Mouse (Mus musculus): ENCODE data around the gene Slc34a1. TPM values are rescaled to one million over a fixed set of nuclear protein-coding genes. Genes with fewer than 3 reads are reported as not detected.

Slc34a1 gene
- polyA plus RNA-seq, 1 experiment from 2014 or later, result not detected

DNA sequence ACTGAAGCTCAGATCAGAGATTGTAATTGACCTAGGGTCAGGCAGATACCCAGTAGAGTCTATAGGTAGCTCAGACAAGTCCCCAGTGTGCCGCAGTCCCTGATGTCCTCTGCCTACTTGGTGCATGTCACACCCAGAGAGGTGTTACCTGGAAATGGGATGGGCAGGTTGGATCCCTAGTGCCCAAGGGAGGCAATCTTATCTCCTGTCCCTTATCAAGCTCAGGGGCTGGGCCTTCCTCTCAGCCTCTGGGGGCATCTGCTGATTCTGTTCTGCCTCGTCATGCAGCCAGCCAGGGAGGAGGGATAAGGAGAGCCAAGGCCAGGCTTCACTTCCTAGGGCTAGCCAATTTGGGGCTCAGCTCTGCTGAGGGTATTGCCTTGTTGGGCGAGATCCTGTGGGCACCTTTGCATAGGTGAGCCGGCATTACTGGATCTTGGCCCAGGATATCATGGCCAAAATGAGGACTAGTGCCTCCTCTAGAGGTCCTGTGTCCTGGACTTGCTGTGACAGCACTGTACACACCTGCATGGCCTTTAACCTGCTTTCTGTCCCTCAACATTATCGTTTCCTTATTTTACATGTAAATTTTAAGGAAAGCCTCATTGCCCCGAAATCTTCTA is 48.6 kb downstream of the Slc34a1 start:
- ATAC-seq (ENCODE audit: insufficient number of reproducible peaks, insufficient read depth, low FRiP score, low TSS enrichment), result no peak
- Histone ChIP-seq H3K27me3 (no peaks in the 10 kb centered on the region), H3K4me1 (peaks cover 22% of the 10 kb centered on the region), H3K9ac (peak overlapping the region; percentile 95; the same call in 1 of the 2 replicates), H3K9me3 (no peaks in the 10 kb centered on the region), H3K4me3 (peak overlapping the region; percentile 72), H3K36me3 (peaks cover 26% of the 10 kb centered on the region), H3K27ac (no peak overlapping the region), H3K4me2 (replicated peaks) (peak overlapping the region; percentile 79)
- WGBS, result 74% methylated on average over 6 of the region's 6 CpGs

DNA sequence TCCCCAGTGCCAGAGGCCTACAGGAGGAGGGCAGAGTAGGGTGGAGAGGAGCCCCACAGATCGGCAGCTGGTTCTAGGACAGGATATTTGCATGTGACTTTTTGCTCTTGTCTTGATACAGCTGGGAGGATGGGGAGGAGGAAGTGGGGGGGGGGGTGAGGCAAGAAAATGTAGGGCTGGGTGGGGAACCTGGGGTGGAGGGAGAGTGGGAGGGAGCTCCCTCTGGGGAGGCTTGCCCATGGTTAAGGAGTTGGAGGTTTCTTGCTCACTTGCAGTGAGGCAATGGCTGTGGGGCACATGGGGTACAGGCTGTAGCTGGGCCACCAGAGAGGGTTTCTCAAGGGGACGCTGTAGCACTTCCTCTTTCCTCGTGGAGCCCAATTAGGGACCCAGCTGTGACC is 49.6 kb downstream of the Slc34a1 start:
- Histone ChIP-seq H3K27ac (no peak overlapping the region), H3K4me3 (no peak overlapping the region), H3K36me3 (peaks cover 36% of the 10 kb centered on the region), H3K27me3 (no peaks in the 10 kb centered on the region), H3K9ac (peak overlapping the region; percentile 24; the same call in 1 of the 2 replicates), H3K4me1 (peaks cover 22% of the 10 kb centered on the region), H3K4me2 (replicated peaks) (no peak overlapping the region), H3K9me3 (no peaks in the 10 kb centered on the region)
- 35% methylated on average over 3 of the region's 3 CpGs for WGBS
- ATAC-seq (ENCODE audit: insufficient number of reproducible peaks, insufficient read depth, low FRiP score, low TSS enrichment), result no peak

DNA sequence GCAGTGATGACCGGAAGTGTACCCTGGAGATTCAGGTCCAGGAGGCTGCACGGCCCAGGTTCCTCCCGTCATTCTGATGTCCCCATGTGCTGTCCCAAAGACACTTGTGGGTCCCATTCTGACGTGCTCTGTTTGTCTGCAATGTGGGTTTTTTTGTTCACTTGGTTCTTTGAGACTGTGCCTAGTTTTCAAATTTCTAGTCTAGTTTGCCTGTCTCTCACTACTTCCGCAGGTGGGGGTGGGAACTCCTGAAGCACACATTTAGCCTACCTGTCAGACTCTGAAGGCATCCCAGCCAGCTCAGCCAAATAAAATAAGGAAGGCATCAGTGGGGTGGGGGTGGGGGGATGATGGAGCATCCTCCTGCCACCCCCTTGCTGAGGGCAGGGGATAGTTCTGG is 50.1 kb downstream of the Slc34a1 start:
- no peaks in the 10 kb centered on the region for H3K27me3 ChIP-seq
- H3K4me1 ChIP-seq, result peaks cover 22% of the 10 kb centered on the region
- H3K9me3 ChIP-seq, result no peaks in the 10 kb centered on the region
- 88% methylated on average over 5 of the region's 5 CpGs for WGBS
- no peak for ATAC-seq (ENCODE audit: insufficient number of reproducible peaks, insufficient read depth, low FRiP score, low TSS enrichment)
- H3K4me2 ChIP-seq (replicated peaks), result no peak overlapping the region
- no peak overlapping the region for H3K27ac ChIP-seq
- H3K4me3 ChIP-seq, result no peak overlapping the region
- H3K36me3 ChIP-seq, result peaks cover 41% of the 10 kb centered on the region
- no peak overlapping the region for H3K9ac ChIP-seq

- Histone ChIP-seq H3K4me2 (replicated peaks) (no peak overlapping the region), H3K9ac (no peak overlapping the region), H3K4me1 (peaks cover 22% of the 10 kb centered on the region), H3K9me3 (no peaks in the 10 kb centered on the region), H3K27ac (no peak overlapping the region), H3K27me3 (no peaks in the 10 kb centered on the region), H3K36me3 (peaks cover 51% of the 10 kb centered on the region), H3K4me3 (no peak overlapping the region)
- WGBS, result 93% methylated on average over 9 of the region's 9 CpGs
- no peak for ATAC-seq (ENCODE audit: insufficient number of reproducible peaks, insufficient read depth, low FRiP score, low TSS enrichment)
These were observed 51.2 kb downstream of the Slc34a1 start for GRCm38 (mm10) chr13:55449205-55449604.

DNA sequence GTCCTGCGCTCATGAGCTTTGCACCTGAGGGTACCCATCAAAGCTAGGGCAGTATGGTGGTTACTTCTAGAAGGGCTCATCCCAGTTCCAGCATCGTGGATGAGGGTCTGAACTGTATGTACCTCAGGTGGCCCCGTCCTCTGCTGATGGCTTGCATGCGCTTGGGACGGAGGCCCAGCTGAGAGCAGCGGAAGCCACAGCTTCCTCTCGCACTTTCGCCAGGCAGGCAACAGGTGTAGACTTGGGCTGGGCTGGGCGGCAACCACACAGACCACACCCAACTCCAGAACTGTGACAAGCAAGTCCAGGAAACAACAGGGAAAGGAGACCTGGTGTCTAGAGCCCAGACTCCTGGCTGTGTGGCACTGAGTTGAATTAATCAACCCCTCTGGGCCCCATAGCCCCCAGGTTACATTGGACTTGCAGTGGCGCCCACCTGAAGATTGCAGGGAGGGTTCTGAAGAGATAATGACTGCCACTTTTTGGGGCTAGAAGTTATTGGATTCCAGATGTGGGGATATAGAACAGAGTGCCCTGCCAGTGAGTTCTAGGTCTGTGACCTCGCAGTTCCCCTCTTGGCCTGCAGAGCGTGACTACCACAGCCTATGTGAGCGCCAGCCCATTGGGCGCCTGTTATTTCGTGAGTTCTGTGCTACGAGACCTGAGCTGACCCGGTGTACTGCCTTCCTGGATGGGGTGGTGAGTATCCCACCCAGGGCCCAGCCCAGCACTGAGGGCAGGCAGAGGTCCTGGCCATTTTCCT is 51.9 kb downstream of the Slc34a1 start:
- no peak for ATAC-seq (ENCODE audit: insufficient number of reproducible peaks, insufficient read depth, low FRiP score, low TSS enrichment)
- 93% methylated on average over 17 of the region's 17 CpGs for WGBS
- Histone ChIP-seq H3K4me1 (peaks cover 22% of the 10 kb centered on the region), H3K4me2 (replicated peaks) (no peak overlapping the region), H3K4me3 (no peak overlapping the region), H3K9me3 (no peaks in the 10 kb centered on the region), H3K36me3 (peaks cover 57% of the 10 kb centered on the region), H3K9ac (no peak overlapping the region), H3K27me3 (no peaks in the 10 kb centered on the region), H3K27ac (no peak overlapping the region)

DNA sequence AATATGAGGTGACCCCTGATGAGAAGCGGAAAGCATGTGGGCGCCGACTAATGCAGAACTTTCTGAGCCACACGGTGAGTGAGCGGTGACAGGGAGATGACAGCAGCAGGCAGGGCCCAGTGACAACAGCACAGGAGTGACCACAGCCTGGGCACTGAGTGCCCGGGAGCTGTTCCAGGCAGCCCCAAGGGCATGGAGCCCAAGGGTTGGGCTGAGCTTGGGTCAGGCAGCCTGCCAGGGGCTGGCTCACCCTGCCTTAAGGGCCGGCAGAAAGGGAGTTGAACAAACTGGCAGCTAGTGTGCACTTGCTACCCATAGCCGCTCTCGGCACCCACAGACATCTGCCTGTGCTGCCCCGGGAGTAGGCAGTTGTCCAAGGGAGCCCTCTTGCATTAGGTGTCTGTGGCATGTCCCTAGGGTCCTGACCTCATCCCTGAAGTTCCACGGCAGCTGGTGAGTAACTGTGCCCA is 52.6 kb downstream of the Slc34a1 start:
- Histone ChIP-seq H3K27me3 (no peaks in the 10 kb centered on the region), H3K4me1 (peaks cover 22% of the 10 kb centered on the region), H3K9me3 (no peaks in the 10 kb centered on the region), H3K4me2 (replicated peaks) (no peak overlapping the region), H3K27ac (no peak overlapping the region), H3K36me3 (peaks cover 64% of the 10 kb centered on the region), H3K4me3 (no peak overlapping the region), H3K9ac (no peak overlapping the region)
- ATAC-seq (ENCODE audit: insufficient number of reproducible peaks, insufficient read depth, low FRiP score, low TSS enrichment), result no peak
- WGBS, result 92% methylated on average over 11 of the region's 11 CpGs

DNA sequence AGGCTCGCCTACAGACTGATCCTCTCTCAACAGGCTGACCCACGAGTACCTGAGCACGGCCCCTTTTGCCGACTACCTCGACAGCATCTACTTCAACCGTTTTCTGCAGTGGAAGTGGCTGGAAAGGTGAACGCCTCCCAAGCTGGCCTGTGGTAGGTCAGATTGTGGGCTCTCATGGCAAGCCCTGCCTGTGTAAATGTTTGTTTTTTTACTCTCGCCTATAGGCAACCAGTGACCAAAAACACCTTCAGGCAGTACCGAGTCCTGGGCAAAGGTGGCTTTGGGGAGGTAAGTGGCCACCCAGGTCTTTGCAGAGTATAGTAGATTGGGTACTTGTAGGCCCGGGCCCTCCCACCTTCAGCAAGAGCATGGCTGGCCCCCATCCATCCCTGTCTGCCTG is 53.3 kb downstream of the Slc34a1 start:
- H3K4me2 ChIP-seq (replicated peaks), result no peak overlapping the region
- peaks cover 16% of the 10 kb centered on the region for H3K4me1 ChIP-seq
- H3K27me3 ChIP-seq, result no peaks in the 10 kb centered on the region
- peaks cover 68% of the 10 kb centered on the region for H3K36me3 ChIP-seq
- no peaks in the 10 kb centered on the region for H3K9me3 ChIP-seq
- no peak overlapping the region for H3K9ac ChIP-seq
- H3K4me3 ChIP-seq, result no peak overlapping the region
- WGBS, result 90% methylated on average over 10 of the region's 10 CpGs
- no peak overlapping the region for H3K27ac ChIP-seq
- ATAC-seq (ENCODE audit: insufficient number of reproducible peaks, insufficient read depth, low FRiP score, low TSS enrichment), result no peak

GRCm38 (mm10) chr13:55451785-55452549 is 54.0 kb downstream of the Slc34a1 start:
- H3K9ac ChIP-seq, result no peak overlapping the region
- no peak overlapping the region for H3K4me2 ChIP-seq (replicated peaks)
- no peaks in the 10 kb centered on the region for H3K9me3 ChIP-seq
- peaks cover 10% of the 10 kb centered on the region for H3K4me1 ChIP-seq
- H3K27ac ChIP-seq, result no peak overlapping the region
- no peak overlapping the region for H3K4me3 ChIP-seq
- WGBS, result 95% methylated on average over 16 of the region's 16 CpGs
- no peak for ATAC-seq (ENCODE audit: insufficient number of reproducible peaks, insufficient read depth, low FRiP score, low TSS enrichment)
- H3K27me3 ChIP-seq, result no peaks in the 10 kb centered on the region
- H3K36me3 ChIP-seq, result peaks cover 75% of the 10 kb centered on the region

DNA sequence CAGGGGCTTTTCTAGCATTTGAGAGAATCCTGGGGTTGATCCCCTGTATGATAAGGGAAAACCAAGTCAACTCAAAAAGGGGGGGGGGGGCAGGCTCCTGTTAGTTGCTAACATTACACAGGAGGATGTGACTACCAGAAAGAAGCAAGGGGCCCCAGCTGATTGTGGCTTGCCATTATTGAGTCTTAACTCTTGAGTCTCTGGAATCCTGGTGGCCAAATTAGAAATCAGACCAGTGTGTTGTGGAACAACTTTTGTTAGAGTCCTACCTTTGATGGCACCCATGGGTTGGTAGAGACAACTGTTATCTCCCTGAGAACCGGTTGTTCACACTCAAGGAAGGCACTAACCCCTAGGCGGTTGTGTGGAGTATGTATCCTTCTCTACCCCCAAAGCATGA is 65.0 kb downstream of the Slc34a1 start:
- Histone ChIP-seq H3K4me1 (peaks cover 30% of the 10 kb centered on the region), H3K4me3 (no peak overlapping the region), H3K9ac (no peak overlapping the region), H3K9me3 (no peaks in the 10 kb centered on the region), H3K36me3 (peaks cover 45% of the 10 kb centered on the region), H3K27ac (no peak overlapping the region), H3K4me2 (replicated peaks) (0 out of 2 replicates have a peak overlapping the region, but pooled peaks have one; percentile 89), H3K27me3 (no peaks in the 10 kb centered on the region)
- WGBS, result 44% methylated on average over 2 of the region's 2 CpGs
- ATAC-seq (ENCODE audit: insufficient number of reproducible peaks, insufficient read depth, low FRiP score, low TSS enrichment), result no peak

DNA sequence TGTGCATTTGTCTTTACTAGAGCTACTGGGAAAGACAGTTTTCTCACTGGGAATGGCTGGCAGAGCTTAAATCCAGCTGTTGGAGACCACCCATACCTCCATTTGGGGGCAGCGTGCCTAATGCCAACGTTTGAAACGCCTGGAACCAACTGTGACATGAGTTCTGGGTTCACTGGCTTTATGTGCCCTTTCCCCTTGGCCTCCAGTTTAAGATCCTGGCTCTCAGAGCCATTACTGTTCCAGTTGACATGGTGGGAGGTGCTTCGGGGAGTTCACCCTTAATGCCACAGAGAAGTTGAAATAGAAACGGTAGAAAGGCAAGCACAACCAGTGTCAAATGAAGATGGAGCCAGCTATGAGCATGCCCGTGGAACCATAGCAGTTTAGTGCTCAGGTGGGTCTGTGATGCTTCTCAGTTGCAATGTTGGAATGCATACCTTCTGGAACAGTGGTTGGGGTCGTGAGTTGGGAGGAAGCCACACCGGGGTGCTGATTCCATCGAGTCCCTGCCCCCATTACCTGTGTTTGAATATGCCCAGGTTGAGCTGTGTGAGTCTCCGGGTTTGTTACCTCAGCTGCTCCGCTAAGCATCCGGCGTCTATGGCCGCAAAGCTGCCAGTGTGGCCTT is 65.5 kb downstream of the Slc34a1 start:
- Histone ChIP-seq H3K27ac (peak overlapping the region; percentile 92), H3K4me3 (peak overlapping the region; percentile 68), H3K36me3 (peaks cover 39% of the 10 kb centered on the region), H3K4me2 (replicated peaks) (peak overlapping the region; percentile 89), H3K27me3 (no peaks in the 10 kb centered on the region), H3K4me1 (peaks cover 30% of the 10 kb centered on the region), H3K9ac (peak overlapping the region; percentile 84), H3K9me3 (no peaks in the 10 kb centered on the region)
- no peak for ATAC-seq (ENCODE audit: insufficient number of reproducible peaks, insufficient read depth, low FRiP score, low TSS enrichment)
- WGBS, result 11% methylated on average over 14 of the region's 14 CpGs
